Mouse (Mus musculus) embryonic facial prominence, embryonic 14.5 days (tissue): Measurements from ENCODE around the gene Ensa. TPM values are rescaled to one million over a fixed set of nuclear protein-coding genes. Genes with fewer than 3 reads are reported as not detected.
"Not testable (repeated sequence)": the region's sequence is repeated elsewhere in the genome, so short reads cannot be mapped to it uniquely, and the experiment has no call there.

Experiments
- ATAC-seq: fragments of 200-750 bp; cut with Nextera tagmentation; 2 replicates; pipeline ENCODE4 v1.8.0; 2017; ENCODE audit warnings: low read depth, moderate number of reproducible peaks, moderate TSS enrichment
- DNase-seq: peaks from one replicate; pipeline ENCODE4 v3.0.0-alpha.2; 2015; ENCODE audit warnings: low spot score
- H3K27ac ChIP-seq: fragments of 300-500 bp; sonication (generic); replicated peaks from 2 replicates; pipeline ENCODE4 v1.5.1; 2014; ENCODE audit warnings: low read depth, mild to moderate bottlenecking, low read length, moderate library complexity
- H3K27me3 ChIP-seq: fragments of 300-500 bp; sonication (generic); replicated peaks from 2 replicates; pipeline ENCODE4 v1.6.1; 2014; ENCODE audit warnings: low read length; ENCODE audit not compliant: control insufficient read depth, insufficient read depth
- H3K36me3 ChIP-seq: fragments of 300-500 bp; sonication (generic); 2 replicates; pipeline ENCODE4 v1.6.1; 2014; ENCODE audit warnings: low read length, mixed read lengths; ENCODE audit not compliant: control insufficient read depth, insufficient read depth
- H3K4me1 ChIP-seq: fragments of 300-500 bp; sonication (generic); 2 replicates; pipeline ENCODE4 v1.6.1; 2014; ENCODE audit warnings: antibody characterized with exemption, low read length; ENCODE audit not compliant: control insufficient read depth, insufficient read depth
- H3K4me2 ChIP-seq: fragments of 300-500 bp; sonication (generic); 2 replicates; pipeline ENCODE4 v1.6.1; 2014; ENCODE audit warnings: low read depth, mild to moderate bottlenecking, low read length, moderate library complexity, mixed read lengths
- H3K4me3 ChIP-seq: fragments of 300-500 bp; sonication (generic); 2 replicates; pipeline ENCODE4 v1.5.1; 2014; ENCODE audit warnings: low read depth, mild to moderate bottlenecking, low read length
- H3K9ac ChIP-seq: fragments of 300-500 bp; sonication (generic); 2 replicates; pipeline ENCODE4 v1.6.1; 2014; ENCODE audit warnings: low read depth, mild to moderate bottlenecking, low read length, moderate library complexity, mixed read lengths
- H3K9me3 ChIP-seq: fragments of 300-500 bp; sonication (generic); 2 replicates; pipeline ENCODE4 v1.6.1; 2016; ENCODE audit warnings: low read length; ENCODE audit not compliant: control insufficient read depth
- WGBS: fragments of 180-500 bp; shearing (Covaris S2); extraction: QIAGEN DNeasy Blood & Tissue Kit; methylation state at CpG from one replicate; pipeline ENCODE4 v1.1.7; 2014; 5-methylcytosine and 5-hydroxymethylcytosine counted together
- polyA plus RNA-seq: library from polyadenylated mRNA; unstranded; fragments of >200 nt; fragmentation: Nextera tagmentation; extraction: Ambion mirVana; gene quantifications from 2 replicates; pipeline ENCODE4 v1.2.1, GENCODE M21; 2014

Gene Ensa
- polyA plus RNA-seq, 1 experiment from 2014 or later, result 59.8 TPM

DNA sequence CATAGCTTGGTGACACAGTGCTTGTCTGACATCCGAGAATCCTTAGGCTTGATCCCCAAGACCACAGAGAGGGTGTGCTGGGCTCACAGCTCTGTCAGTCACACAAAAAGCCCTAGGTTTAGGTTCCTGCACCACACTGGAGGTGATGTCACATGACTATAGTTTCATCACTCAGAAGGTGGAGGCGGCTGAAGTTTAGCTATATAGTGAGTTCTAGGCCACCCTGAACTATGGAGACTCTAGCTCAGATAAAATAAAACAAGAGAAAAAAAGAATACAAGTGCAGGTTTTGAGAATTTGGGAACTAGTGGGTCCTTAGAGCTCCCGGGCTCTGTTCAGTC, 26.2 kb downstream of the Ensa start:
- Histone ChIP-seq H3K4me2 (no peak overlapping the region), H3K27me3 (no peaks in the 10 kb centered on the region), H3K4me1 (0 out of 2 replicates have a peak, but pooled peaks cover 4% of the 10 kb centered on the region), H3K36me3 (no peaks in the 10 kb centered on the region), H3K4me3 (no peak overlapping the region), H3K27ac (peak overlapping the region; percentile 63), H3K9ac (no peak overlapping the region), H3K9me3 (no peaks in the 10 kb centered on the region)
- ATAC-seq (no peak), DNase-seq (no peak)
- 84% methylated on average over 3 of the region's 3 CpGs for WGBS

GRCm38 (mm10) chr3:95651391-95652203, 26.8 kb downstream of the Ensa start:
- Histone ChIP-seq H3K9me3 (no peaks in the 10 kb centered on the region), H3K4me1 (0 out of 2 replicates have a peak, but pooled peaks cover 4% of the 10 kb centered on the region), H3K36me3 (no peaks in the 10 kb centered on the region), H3K4me3 (no peak overlapping the region), H3K4me2 (no peak overlapping the region), H3K9ac (no peak overlapping the region), H3K27me3 (no peaks in the 10 kb centered on the region), H3K27ac (peak overlapping the region; percentile 63)
- 89% methylated on average over 16 of the region's 16 CpGs for WGBS
- ATAC-seq (no peak), DNase-seq (no peak)

- Histone ChIP-seq H3K4me1 (0 out of 2 replicates have a peak, but pooled peaks cover 4% of the 10 kb centered on the region), H3K27me3 (no peaks in the 10 kb centered on the region), H3K27ac (no peak overlapping the region), H3K9me3 (no peaks in the 10 kb centered on the region), H3K4me3 (no peak overlapping the region), H3K36me3 (no peaks in the 10 kb centered on the region), H3K9ac (no peak overlapping the region), H3K4me2 (no peak overlapping the region)
- DNase-seq, result no peak
- ATAC-seq, result no peak
- 48% methylated on average over 7 of the region's 7 CpGs for WGBS
Observed at GRCm38 (mm10) chr3:95652204-95652811, 27.5 kb downstream of the Ensa start.

- ATAC-seq (no peak), DNase-seq (no peak)
- H3K9me3 ChIP-seq, result no peaks in the 10 kb centered on the region
- WGBS, result 13% methylated on average over 6 of the region's 6 CpGs
- no peaks in the 10 kb centered on the region for H3K27me3 ChIP-seq
- H3K27ac ChIP-seq, result no peak overlapping the region
- H3K4me3 ChIP-seq, result no peak overlapping the region
- H3K36me3 ChIP-seq, result no peaks in the 10 kb centered on the region
- no peak overlapping the region for H3K9ac ChIP-seq
- H3K4me2 ChIP-seq, result no peak overlapping the region
- 0 out of 2 replicates have a peak, but pooled peaks cover 4% of the 10 kb centered on the region for H3K4me1 ChIP-seq
Observed at GRCm38 (mm10) chr3:95652871-95653270, 28.1 kb downstream of the Ensa start.

GRCm38 (mm10) chr3:95653473-95654034, 28.8 kb downstream of the Ensa start:
- H3K9me3 ChIP-seq, result no peaks in the 10 kb centered on the region
- no peak overlapping the region for H3K9ac ChIP-seq
- no peaks in the 10 kb centered on the region for H3K27me3 ChIP-seq
- H3K4me2 ChIP-seq, result no peak overlapping the region
- H3K36me3 ChIP-seq, result no peaks in the 10 kb centered on the region
- H3K4me1 ChIP-seq, result 0 out of 2 replicates have a peak, but pooled peaks cover 4% of the 10 kb centered on the region
- DNase-seq (peak; percentile 82), ATAC-seq (no peak; the same call in 1 of the 2 replicates)
- no peak overlapping the region; the same call in 1 of the 2 replicates for H3K27ac ChIP-seq
- 14% methylated on average over 11 of the region's 11 CpGs for WGBS
- no peak overlapping the region for H3K4me3 ChIP-seq

DNA sequence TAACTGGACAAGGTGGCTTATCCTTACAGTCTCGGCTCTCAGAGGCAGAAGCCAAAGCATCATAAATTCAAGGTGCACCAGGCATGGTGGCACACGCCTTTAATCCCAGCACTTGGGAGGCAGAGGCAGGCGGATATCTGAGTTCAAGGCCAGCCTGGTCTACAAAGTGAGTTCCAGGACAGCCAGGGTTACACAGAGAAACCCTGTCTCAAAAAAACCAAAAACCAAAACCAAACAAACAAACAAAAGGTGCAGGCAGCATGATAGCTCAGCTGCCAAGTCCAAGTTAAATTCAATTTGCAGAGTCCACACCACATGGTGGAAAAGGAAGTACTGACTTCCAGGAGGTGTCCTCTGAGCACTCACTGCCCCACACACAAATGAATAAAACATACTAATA, 29.6 kb downstream of the Ensa start:
- H3K27ac ChIP-seq, H3K4me2 ChIP-seq, H3K4me3 ChIP-seq, H3K36me3 ChIP-seq, ATAC-seq, H3K9ac ChIP-seq, H3K4me1 ChIP-seq, DNase-seq, H3K27me3 ChIP-seq, H3K9me3 ChIP-seq: not testable (repeated sequence)
- 91% methylated on average over 3 of the region's 3 CpGs for WGBS

DNA sequence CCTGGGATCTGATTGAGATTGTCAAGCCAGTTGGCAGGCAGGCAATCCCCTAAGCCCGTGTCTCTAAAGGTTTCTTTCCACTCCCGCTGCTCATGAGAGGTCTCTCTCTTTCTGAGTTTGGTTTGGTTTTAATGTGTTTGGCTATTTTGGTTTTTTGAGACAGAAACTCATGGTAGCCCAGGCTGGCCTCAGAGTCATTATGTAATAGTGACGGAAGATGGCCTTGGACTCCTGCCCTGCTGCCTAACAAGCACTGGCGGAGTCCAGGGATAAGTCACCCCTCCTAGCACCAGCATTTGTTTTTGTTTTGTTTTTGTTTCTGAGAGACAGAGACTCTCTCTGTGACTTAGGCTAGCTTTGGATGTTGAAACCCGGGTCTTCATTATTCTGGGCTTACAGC, 30.6 kb downstream of the Ensa start:
- Histone ChIP-seq H3K27me3 (no peaks in the 10 kb centered on the region), H3K4me1 (peaks cover 7% of the 10 kb centered on the region; the same call in 1 of the 2 replicates), H3K4me3 (no peak overlapping the region), H3K9ac (no peak overlapping the region), H3K9me3 (no peaks in the 10 kb centered on the region), H3K36me3 (peaks cover 5% of the 10 kb centered on the region), H3K27ac (no peak overlapping the region), H3K4me2 (no peak overlapping the region)
- ATAC-seq (no peak), DNase-seq (no peak)
- 87% methylated on average over 5 of the region's 5 CpGs for WGBS

DNA sequence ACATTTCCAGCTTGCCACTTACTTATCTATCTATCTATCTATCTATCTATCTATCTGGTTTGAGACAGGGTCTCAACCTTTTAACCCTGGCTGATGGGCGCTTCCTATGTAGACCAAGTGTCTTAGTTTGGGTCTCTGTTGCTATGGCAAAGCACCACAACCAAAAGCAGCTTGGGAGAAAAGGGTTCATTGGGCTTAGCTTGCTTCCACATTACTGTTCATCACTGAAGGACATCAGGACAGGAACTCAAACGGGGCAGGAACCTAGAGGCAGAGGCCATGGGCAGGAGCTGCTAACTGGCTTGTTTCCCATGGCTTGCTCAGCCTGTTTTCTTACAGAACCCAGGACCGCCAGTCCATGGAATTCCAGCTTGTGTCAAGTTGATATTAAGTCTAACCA, 32.3 kb downstream of the Ensa start:
- no peak overlapping the region for H3K4me3 ChIP-seq
- no peaks in the 10 kb centered on the region for H3K27me3 ChIP-seq
- WGBS, result 86% methylated on average over 3 of the region's 3 CpGs
- ATAC-seq (no peak), DNase-seq (no peak)
- peaks cover 21% of the 10 kb centered on the region for H3K36me3 ChIP-seq
- peaks cover 19% of the 10 kb centered on the region for H3K4me1 ChIP-seq
- no peak overlapping the region for H3K27ac ChIP-seq
- no peak overlapping the region for H3K4me2 ChIP-seq
- no peaks in the 10 kb centered on the region for H3K9me3 ChIP-seq
- H3K9ac ChIP-seq, result no peak overlapping the region
